Mouse (Mus musculus): ENCODE data around the gene Usp28.

Usp28 gene

GRCm38 (mm10) chr9:49021289-49021688 lies 36.1 kb downstream of the Usp28 start:
- no peak for DNase-seq (ENCODE audit: low read depth, low spot score)

GRCm38 (mm10) chr9:49023956-49024355 lies 38.8 kb downstream of the Usp28 start:
- no peak for DNase-seq (ENCODE audit: low read depth, low spot score)

- no peak for DNase-seq (ENCODE audit: low read depth, low spot score)
Observed at GRCm38 (mm10) chr9:49024529-49024928, 39.4 kb downstream of the Usp28 start.

GRCm38 (mm10) chr9:49034764-49035163 lies 49.6 kb downstream of the Usp28 start:
- no peak for DNase-seq (ENCODE audit: low read depth, low spot score)

GRCm38 (mm10) chr9:49050901-49051300 lies 65.7 kb downstream of the Usp28 start:
- no peak for DNase-seq (ENCODE audit: low read depth, low spot score)

GRCm38 (mm10) chr9:49051349-49051748 lies 66.2 kb downstream of the Usp28 start:
- peak; percentile 61 for DNase-seq (ENCODE audit: low read depth, low spot score)

GRCm38 (mm10) chr9:49054028-49054427 lies 68.9 kb downstream of the Usp28 start:
- DNase-seq (ENCODE audit: low read depth, low spot score): no peak

GRCm38 (mm10) chr9:49055333-49056205 lies 70.4 kb downstream of the Usp28 start, which contains the start of gene Zw10:
TSS of gene Zw10 (plus strand) at chr9:49055613.
- peak; percentile 97 for DNase-seq (ENCODE audit: low read depth, low spot score)

GRCm38 (mm10) chr9:49076847-49077246 lies 91.7 kb downstream of the Usp28 start:
- DNase-seq (ENCODE audit: low read depth, low spot score): no peak

GRCm38 (mm10) chr9:49081107-49081506 lies 95.9 kb downstream of the Usp28 start, which contains the start of gene Tmprss5:
TSS of gene Tmprss5 (plus strand) at chr9:49081260.
- DNase-seq (ENCODE audit: low read depth, low spot score): no peak

GRCm38 (mm10) chr9:49081561-49081960 lies 96.4 kb downstream of the Usp28 start:
- peak; percentile 81 for DNase-seq (ENCODE audit: low read depth, low spot score)

- DNase-seq (ENCODE audit: low read depth, low spot score): peak; percentile 49
Observed at GRCm38 (mm10) chr9:49087317-49087716, 102.1 kb downstream of the Usp28 start.

Data from mesoderm, embryonic 11.5 days (tissue).